Mouse (Mus musculus) hindbrain, embryonic 14.5 days (tissue): ENCODE results near the gene Slc35e3. TPM values are rescaled to one million over a fixed set of nuclear protein-coding genes. Genes with fewer than 3 reads are reported as not detected.

Experiments
- ATAC-seq: fragments of 200-750 bp; cut with Nextera tagmentation; 2 replicates; pipeline ENCODE4 v1.8.0; 2017; ENCODE audit warnings: moderate number of reproducible peaks, mild to moderate bottlenecking, moderate TSS enrichment, moderate library complexity; ENCODE audit not compliant: low FRiP score
- DNase-seq: peaks from one replicate; pipeline ENCODE4 v3.0.0-alpha.2; 2015; ENCODE audit warnings: low spot score
- H3K27ac ChIP-seq: fragments of 300-500 bp; sonication (generic); 2 replicates; pipeline ENCODE4 v1.5.1; 2014; ENCODE audit warnings: mild to moderate bottlenecking, moderate library complexity
- H3K27me3 ChIP-seq: fragments of 300-500 bp; sonication (generic); 2 replicates; pipeline ENCODE4 v1.6.1; 2014; ENCODE audit warnings: mild to moderate bottlenecking, low read length, mixed read lengths; ENCODE audit not compliant: control insufficient read depth, insufficient read depth
- H3K36me3 ChIP-seq: fragments of 300-500 bp; sonication (generic); replicated peaks from 2 replicates; pipeline ENCODE4 v1.6.1; 2014; ENCODE audit not compliant: control insufficient read depth, insufficient read depth
- H3K4me1 ChIP-seq: fragments of 300-500 bp; sonication (generic); replicated peaks from 2 replicates; pipeline ENCODE4 v1.6.1; 2014; ENCODE audit warnings: antibody characterized with exemption, low read length, mixed read lengths; ENCODE audit not compliant: control insufficient read depth, insufficient read depth
- H3K4me2 ChIP-seq: fragments of 300-500 bp; sonication (generic); replicated peaks from 2 replicates; pipeline ENCODE4 v1.6.1; 2014; ENCODE audit warnings: mild to moderate bottlenecking, moderate library complexity
- H3K4me3 ChIP-seq: fragments of 300-500 bp; sonication (generic); replicated peaks from 2 replicates; pipeline ENCODE4 v1.5.1; 2014; ENCODE audit warnings: mild to moderate bottlenecking, low read length
- H3K9ac ChIP-seq: fragments of 300-500 bp; sonication (generic); 2 replicates; pipeline ENCODE4 v1.6.1; 2014
- H3K9me3 ChIP-seq: fragments of 300-500 bp; sonication (generic); 2 replicates; pipeline ENCODE4 v1.6.1; 2016; ENCODE audit warnings: low read length; ENCODE audit not compliant: control insufficient read depth
- WGBS: fragments of 180-500 bp; shearing (Covaris S2); extraction: QIAGEN DNeasy Blood & Tissue Kit; methylation state at CpG from one replicate; pipeline ENCODE4 v1.1.7; 2014; 5-methylcytosine and 5-hydroxymethylcytosine counted together
- polyA plus RNA-seq: library from polyadenylated mRNA; unstranded; fragments of >200 nt; fragmentation: Nextera tagmentation; extraction: Ambion mirVana; gene quantifications from 2 replicates; pipeline ENCODE4 v1.2.1, GENCODE M21; 2014

The Slc35e3 gene
- polyA plus RNA-seq, 1 experiment from 2014 or later, result 24.8 TPM

DNA sequence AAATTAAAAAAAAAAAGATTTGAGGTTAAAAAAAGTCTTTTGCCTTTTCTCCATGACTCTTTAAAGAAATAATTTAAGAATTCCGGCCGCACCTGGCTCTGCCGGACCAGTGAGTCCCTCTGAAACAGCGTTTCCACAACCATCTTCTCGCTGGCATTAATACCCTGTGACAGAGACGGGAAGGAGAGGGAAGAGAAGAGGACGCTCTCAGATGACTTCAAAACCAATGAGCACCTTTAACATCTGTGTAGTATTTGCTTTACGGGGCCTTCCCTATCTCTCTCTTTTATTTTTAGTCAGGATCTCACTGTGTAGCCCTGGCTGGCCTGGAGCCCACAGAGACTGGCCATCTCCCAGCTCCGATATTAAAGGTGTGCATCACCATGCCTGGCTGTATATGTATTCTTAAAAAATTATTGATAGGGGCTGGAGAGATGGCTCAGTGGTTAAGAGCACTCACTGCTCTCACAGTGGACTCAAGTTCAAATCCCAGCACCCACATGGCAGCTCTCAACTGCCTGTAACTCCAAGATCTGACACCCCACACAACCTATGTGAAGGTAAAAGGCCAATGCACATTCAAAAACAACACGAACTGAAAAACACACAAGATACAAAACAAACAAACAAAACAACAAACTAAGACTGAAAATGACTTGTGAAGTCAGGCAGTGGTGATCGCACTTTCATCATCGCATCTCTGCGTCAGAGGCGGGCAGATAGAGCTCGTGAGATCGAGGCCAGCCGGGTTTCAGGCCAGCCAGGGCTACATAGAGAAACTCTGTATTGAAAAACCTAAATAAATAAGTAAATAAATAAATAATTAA is 31.5 kb upstream of the Slc35e3 start:
- peaks cover 89% of the 10 kb centered on the region for H3K36me3 ChIP-seq
- ATAC-seq (no peak), DNase-seq (no peak)
- no peak overlapping the region for H3K27ac ChIP-seq
- H3K9ac ChIP-seq, result no peak overlapping the region
- no peak overlapping the region for H3K4me2 ChIP-seq
- H3K4me1 ChIP-seq, result no peaks in the 10 kb centered on the region
- H3K9me3 ChIP-seq, result no peaks in the 10 kb centered on the region
- 96% methylated on average over 17 of the region's 17 CpGs for WGBS
- no peaks in the 10 kb centered on the region for H3K27me3 ChIP-seq
- no peak overlapping the region for H3K4me3 ChIP-seq

DNA sequence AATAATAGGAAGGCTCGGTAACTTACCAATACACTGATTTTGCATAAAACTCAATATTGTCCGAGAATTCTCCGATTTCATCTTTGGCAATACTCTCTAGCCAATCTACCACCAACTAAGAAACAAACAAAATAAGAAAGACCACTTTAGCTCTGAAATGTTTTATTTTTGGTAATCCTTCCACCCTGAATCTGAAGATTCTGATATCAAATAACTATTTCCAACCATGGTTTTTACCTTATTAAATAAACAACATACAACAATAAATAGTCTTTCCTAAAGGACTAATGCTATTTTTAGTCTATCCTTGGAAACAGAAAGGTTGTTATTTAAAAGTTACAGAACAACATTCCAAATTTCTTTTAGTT is 30.9 kb upstream of the Slc35e3 start:
- H3K36me3 ChIP-seq, result peaks cover 90% of the 10 kb centered on the region
- no peak overlapping the region for H3K4me2 ChIP-seq

DNA sequence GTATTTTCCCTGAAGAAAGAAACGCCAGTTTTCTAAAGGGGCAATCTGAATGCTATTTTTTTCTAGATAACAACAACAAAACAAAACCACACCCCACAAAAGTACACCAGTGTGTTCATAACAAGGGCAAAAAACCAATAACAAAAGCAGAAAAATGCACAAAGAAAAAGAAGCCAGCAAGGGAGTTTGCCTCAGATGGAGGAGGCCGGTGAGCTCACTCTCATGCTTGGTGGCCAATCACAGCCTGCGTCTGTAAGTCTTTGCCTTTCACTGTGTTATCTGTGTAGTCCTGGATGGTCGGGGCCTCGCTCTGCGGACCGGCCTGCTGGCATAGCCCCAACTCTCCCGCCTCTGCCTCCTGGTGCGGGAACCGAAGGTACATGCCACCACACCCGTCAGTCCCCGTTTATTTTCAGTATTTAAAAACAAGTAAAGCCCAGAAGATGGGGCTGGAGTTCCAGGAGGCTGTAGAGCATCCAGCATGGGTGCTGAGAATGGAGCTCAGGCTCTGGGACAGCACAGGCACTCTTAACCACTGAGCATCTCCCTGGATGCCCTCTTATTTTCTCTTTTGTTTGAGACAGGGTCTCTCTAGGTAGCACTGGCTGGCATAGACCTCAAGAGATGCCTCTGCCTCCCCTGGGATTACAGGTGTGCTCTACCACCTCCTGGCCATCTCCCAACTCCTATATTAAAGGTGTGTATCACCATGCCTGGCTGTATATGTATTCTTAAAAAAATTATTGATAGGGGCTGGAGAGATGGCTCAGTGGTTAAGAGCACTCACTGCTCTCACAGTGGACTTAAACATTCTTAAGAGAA is 30.3 kb upstream of the Slc35e3 start:
- H3K4me1 ChIP-seq, result no peaks in the 10 kb centered on the region
- no peak overlapping the region for H3K9ac ChIP-seq
- no peak overlapping the region for H3K4me2 ChIP-seq
- ATAC-seq (no peak), DNase-seq (no peak)
- H3K36me3 ChIP-seq, result peaks cover 88% of the 10 kb centered on the region
- H3K27me3 ChIP-seq, result no peaks in the 10 kb centered on the region
- no peak overlapping the region for H3K27ac ChIP-seq
- no peaks in the 10 kb centered on the region for H3K9me3 ChIP-seq
- no peak overlapping the region for H3K4me3 ChIP-seq
- 95% methylated on average over 12 of the region's 12 CpGs for WGBS

More for the DNA sequence above, 30.9 kb upstream of the Slc35e3 start:
- Histone ChIP-seq H3K9ac (no peak overlapping the region), H3K4me1 (no peaks in the 10 kb centered on the region), H3K27ac (no peak overlapping the region), H3K4me3 (no peak overlapping the region), H3K27me3 (no peaks in the 10 kb centered on the region), H3K9me3 (no peaks in the 10 kb centered on the region)
- 98% methylated on average over 3 of the region's 3 CpGs for WGBS
- DNase-seq, result no peak
- ATAC-seq, result no peak

DNA sequence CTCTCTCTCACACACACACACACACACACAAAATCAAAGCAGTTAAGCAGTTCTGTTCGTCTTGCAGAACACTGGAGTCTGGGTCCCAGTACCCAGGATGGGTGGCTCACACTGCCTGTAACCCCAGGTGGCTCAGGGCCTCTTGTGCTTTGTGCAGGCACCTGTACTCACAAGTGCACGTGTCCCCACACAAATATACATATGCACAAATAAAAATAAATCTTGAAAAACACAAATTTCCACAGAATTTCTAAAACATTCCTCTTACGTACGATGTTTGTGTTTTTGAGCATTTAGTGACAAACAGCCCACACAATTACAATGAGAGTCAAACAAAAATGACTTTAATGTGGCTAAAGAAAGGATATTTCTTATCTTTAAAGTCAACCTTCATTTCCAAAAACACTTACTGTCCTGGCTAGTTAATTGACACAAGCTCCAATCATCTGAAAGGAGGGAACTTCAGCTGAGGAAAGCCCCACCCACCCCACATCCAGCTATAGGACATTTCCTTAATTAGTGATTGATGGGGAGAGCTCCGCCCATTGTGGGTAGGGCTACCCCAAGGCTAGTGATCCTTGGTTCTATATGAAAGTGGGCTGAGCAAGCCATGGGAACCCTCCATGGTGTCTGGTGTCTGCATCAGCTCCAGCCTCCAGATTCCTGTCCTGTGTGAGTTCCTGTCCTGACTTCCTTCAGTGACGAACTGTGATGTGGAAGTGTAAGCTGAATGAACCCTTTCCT is 29.4 kb upstream of the Slc35e3 start:
- H3K4me1 ChIP-seq, result no peaks in the 10 kb centered on the region
- no peak overlapping the region for H3K27ac ChIP-seq
- DNase-seq (no peak), ATAC-seq (no peak)
- no peak overlapping the region for H3K4me3 ChIP-seq
- H3K9ac ChIP-seq, result no peak overlapping the region
- H3K36me3 ChIP-seq, result peaks cover 88% of the 10 kb centered on the region
- no peaks in the 10 kb centered on the region for H3K9me3 ChIP-seq
- H3K4me2 ChIP-seq, result no peak overlapping the region
- no peaks in the 10 kb centered on the region for H3K27me3 ChIP-seq
- 93% methylated on average over 6 of the region's 6 CpGs for WGBS

DNA sequence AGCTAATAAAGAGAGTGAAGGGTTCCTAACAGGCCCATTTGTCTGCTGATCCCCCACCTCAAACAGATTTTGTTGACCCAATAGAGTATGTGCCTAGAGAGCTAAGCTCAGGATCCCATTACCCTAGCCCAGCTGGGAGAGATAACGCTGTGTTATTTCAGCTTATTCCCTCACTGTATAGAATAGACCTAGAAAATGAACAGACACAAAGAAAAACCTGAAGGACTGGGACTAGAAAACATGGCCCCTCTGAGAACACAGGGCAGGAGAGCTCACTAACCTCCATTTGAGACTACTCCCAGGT is 28.6 kb upstream of the Slc35e3 start:
- H3K4me1 ChIP-seq, result no peaks in the 10 kb centered on the region
- no peaks in the 10 kb centered on the region for H3K9me3 ChIP-seq
- no peak overlapping the region for H3K4me3 ChIP-seq
- no peak for DNase-seq
- WGBS, result 100% methylated on average over 1 of the region's 1 CpGs
- no peaks in the 10 kb centered on the region for H3K27me3 ChIP-seq
- H3K27ac ChIP-seq, result no peak overlapping the region
- H3K36me3 ChIP-seq, result peaks cover 90% of the 10 kb centered on the region
- H3K9ac ChIP-seq, result no peak overlapping the region
- no peak for ATAC-seq
- no peak overlapping the region for H3K4me2 ChIP-seq

DNA sequence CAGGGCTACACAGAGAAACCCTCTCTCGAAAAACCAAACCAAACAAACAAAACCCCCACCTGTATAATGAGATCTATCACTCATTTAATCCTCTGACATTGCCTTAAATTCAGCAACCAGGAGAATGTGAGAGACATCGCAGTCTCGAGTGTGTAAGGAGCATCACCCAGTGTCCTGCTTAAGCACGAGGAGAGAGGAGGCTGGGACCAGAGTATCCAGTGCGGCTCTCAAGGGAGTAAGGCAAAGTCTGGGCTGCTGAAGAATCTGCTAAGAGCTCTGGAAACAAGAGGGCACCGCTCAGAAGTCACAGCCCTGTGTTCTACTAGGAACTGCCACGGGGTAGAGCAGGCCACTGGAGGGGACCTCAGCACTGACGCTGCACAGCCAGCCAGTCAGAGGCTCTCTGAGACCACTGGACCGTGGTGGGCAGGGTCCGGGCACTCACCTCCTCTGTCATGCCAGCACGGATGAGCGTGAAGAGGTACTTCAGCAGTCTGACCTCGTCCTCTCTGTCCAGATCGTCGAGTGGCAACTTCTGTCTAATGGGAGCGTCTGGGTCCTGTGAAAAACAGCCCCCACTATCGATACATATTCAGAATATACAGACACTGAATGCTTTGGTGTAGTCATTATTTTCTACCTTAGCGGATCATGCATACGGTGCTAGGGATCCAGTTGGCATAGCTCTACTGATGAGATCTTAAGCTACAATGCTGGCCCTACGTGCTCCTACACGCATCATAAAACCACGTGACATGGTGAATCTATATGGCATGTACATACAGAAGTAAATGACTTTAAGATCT is 28.0 kb upstream of the Slc35e3 start:
- Histone ChIP-seq H3K9ac (no peak overlapping the region), H3K9me3 (no peaks in the 10 kb centered on the region), H3K36me3 (peaks cover 94% of the 10 kb centered on the region), H3K4me1 (no peaks in the 10 kb centered on the region), H3K4me2 (no peak overlapping the region), H3K4me3 (no peak overlapping the region), H3K27ac (no peak overlapping the region), H3K27me3 (no peaks in the 10 kb centered on the region)
- ATAC-seq, result no peak
- WGBS, result 94% methylated on average over 22 of the region's 22 CpGs
- DNase-seq, result no peak

DNA sequence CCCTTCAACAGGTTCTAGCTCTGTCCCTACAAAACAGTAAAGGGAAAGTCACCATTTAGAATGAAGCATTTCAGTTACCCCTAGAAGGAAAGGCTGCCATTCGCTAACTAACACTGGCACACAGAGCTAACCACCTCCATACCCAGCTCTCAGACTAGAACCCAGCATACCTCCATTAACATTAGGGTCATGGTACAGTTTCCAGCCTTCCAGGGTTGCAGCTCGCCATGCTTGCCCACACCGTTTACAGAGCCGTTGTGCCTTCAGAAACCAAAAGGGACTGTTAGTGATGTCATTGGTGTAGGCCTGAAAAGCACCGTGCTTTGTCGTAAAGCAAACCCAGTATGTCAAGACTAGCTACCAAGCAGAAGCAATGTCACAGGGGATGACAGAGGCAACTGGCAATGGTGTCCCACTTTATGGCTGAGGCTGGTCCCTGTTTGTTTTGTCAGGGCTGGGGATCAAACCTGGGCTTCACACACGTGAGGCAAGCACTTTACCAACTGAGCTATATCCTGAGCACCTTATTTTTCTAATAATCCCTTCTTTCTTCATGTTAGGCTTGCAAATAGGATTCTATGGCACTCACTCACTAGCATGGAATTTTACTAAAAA is 27.0 kb upstream of the Slc35e3 start:
- ATAC-seq (no peak), DNase-seq (no peak)
- H3K4me1 ChIP-seq, result no peaks in the 10 kb centered on the region
- no peak overlapping the region for H3K4me3 ChIP-seq
- H3K27me3 ChIP-seq, result no peaks in the 10 kb centered on the region
- 97% methylated on average over 7 of the region's 7 CpGs for WGBS
- H3K4me2 ChIP-seq, result no peak overlapping the region
- H3K9me3 ChIP-seq, result no peaks in the 10 kb centered on the region
- no peak overlapping the region for H3K27ac ChIP-seq
- peaks cover 87% of the 10 kb centered on the region for H3K36me3 ChIP-seq
- no peak overlapping the region for H3K9ac ChIP-seq

DNA sequence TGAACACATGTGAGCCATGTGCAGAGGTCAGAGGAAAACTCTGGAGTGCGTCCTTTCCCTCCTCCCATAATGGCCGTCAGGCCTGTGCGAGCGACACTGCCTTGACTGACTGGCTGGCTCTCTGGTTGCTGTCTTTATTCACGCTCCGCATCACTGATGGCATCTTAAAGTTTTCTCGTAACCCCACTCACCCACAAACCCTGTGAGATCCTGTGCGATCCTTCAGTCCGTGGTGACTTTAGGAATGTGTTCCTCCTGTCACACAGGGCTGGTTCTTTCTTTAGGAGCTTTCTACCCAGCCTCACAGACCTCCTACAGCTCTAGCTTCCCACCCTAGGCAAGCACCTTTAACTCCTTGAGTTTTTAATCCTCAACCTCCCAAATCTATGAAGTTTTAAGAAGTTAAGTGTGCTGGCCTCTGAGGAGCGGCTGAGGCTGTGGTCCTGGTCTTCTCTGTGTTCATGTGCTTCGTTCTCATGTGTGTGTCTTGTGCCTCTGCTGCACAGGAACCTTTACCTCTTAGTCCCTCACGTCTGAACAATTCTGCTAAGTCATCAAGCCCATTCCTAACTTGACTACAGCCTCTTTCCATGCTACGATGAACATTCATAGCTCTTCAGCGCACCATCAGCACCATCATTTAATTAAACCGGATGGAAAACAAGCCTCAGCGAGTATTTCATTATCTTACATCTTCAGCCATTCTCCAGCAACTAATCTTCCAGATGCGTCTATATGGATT is 26.4 kb upstream of the Slc35e3 start:
- no peak overlapping the region for H3K9ac ChIP-seq
- no peak overlapping the region for H3K27ac ChIP-seq
- H3K4me2 ChIP-seq, result no peak overlapping the region
- no peak overlapping the region for H3K4me3 ChIP-seq
- H3K27me3 ChIP-seq, result no peaks in the 10 kb centered on the region
- peaks cover 87% of the 10 kb centered on the region for H3K36me3 ChIP-seq
- H3K9me3 ChIP-seq, result no peaks in the 10 kb centered on the region
- ATAC-seq (no peak), DNase-seq (no peak)
- H3K4me1 ChIP-seq, result no peaks in the 10 kb centered on the region
- WGBS, result 87% methylated on average over 17 of the region's 17 CpGs
